Mouse (Mus musculus) spleen, adult 2 months (tissue): Measurements from ENCODE around the gene Kcnk16. TPM values are rescaled to one million over a fixed set of nuclear protein-coding genes. Genes with fewer than 3 reads are reported as not detected.
A peak's percentile ranks its signal among the peaks of the same experiment; 100 is the strongest.
"Not testable (repeated sequence)": the region's sequence is repeated elsewhere in the genome, so short reads cannot be mapped to it uniquely, and the experiment has no call there.

Experiments used
- DNase-seq, 2 experiments: peaks; one replicate each; pipeline versions ENCODE4 v3.0.0 to v3.0.0-alpha.2; 2012 to 2021; ENCODE audit warnings: low spot score in 2 of 2, low read depth in 1 of 2
- H3K27ac ChIP-seq: fragments of 200-500 bp; 2 replicates; pipeline ENCODE4 v1.5.1; 2012; ENCODE audit warnings: low read length, inconsistent platforms; ENCODE audit not compliant: insufficient read depth
- H3K27me3 ChIP-seq: fragments of 200-500 bp; 2 replicates; pipeline ENCODE4 v1.6.1; 2012; ENCODE audit warnings: mild to moderate bottlenecking, moderate library complexity, low read length, inconsistent platforms; ENCODE audit not compliant: control insufficient read depth, insufficient read depth
- H3K36me3 ChIP-seq: fragments of 200-500 bp; 2 replicates; pipeline ENCODE4 v1.6.1; 2012; ENCODE audit warnings: mild to moderate bottlenecking, low read length, inconsistent platforms; ENCODE audit not compliant: control insufficient read depth, insufficient read depth
- H3K4me1 ChIP-seq: fragments of 200-500 bp; 2 replicates; pipeline ENCODE4 v1.6.1; 2011; ENCODE audit warnings: inconsistent platforms; ENCODE audit not compliant: control insufficient read depth, insufficient read depth, insufficient read length
- H3K4me3 ChIP-seq: fragments of 200-500 bp; 2 replicates; pipeline ENCODE4 v1.5.1; 2011; ENCODE audit warnings: mild to moderate bottlenecking, inconsistent platforms; ENCODE audit not compliant: insufficient read depth, insufficient read length; ENCODE audit errors: extremely low read depth
- CTCF ChIP-seq: fragments of 200-500 bp; IDR thresholded peaks from 2 replicates; pipeline ENCODE4 v1.5.1; 2011; ENCODE audit warnings: mild to moderate bottlenecking, inconsistent platforms; ENCODE audit not compliant: insufficient read depth, insufficient read length, insufficient replicate concordance; ENCODE audit errors: extremely low read depth
- POLR2A ChIP-seq: fragments of 200-500 bp; IDR thresholded peaks from 2 replicates; pipeline ENCODE4 v1.6.1; 2011; ENCODE audit warnings: low read depth, low read length, inconsistent platforms
- WGBS: fragments of 180-500 bp; shearing (Covaris S2); methylation state at CpG from one replicate; pipeline ENCODE4 v1.1.7; 2018; 5-methylcytosine and 5-hydroxymethylcytosine counted together
- polyA plus RNA-seq: library from polyadenylated mRNA; depleted of rRNA; stranded (reverse); fragments of >200 nt; gene quantifications from 2 replicates; pipeline ENCODE4 v1.2.3, GENCODE M21; 2012; rRNA removed

The Kcnk16 gene
- not detected in 2 replicates for polyA plus RNA-seq

DNA sequence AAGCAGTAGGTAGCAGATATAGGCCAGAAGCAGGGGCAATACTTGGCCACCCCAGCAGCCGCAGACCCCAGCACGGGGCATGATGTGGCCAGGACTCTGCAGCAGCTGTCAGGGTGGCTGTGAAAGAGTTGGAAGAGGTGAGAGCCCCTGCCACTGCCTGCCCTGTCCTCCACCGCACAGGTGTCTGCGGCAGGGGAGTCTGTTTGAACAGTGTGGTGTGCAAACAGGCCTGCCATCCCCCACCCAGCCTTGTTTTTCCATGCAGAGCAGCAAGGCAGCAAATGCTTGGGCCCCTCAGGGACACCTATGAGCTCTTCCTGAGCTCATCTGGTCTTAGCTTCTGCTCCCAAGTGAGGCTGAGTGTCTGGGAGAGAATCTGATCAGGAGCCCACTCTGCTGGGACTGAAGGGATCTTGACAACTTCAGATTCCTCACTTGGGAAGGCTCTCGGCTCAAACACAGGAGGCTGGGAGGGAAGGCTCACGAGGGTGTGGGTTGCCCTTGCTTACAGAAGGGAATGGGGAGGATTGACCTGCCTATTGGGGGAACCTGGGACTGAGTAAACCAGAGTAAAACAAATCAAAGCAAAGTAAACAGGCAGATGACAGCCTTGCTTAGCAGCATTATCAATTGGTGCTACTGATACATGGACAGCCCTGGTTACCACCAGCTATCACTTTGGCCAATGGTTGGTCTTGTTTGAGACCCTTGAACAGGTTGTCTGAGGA is at the start of gene Kcnk16:
Gene Kcnk16 (minus strand): TSS at position 118 of the 728 bp plus-strand sequence.
- 83% methylated on average over 6 of the region's 6 CpGs for WGBS
- H3K27ac ChIP-seq, result no peak within 1 kb of the TSS

GRCm38 (mm10) chr14:20315137-20315536 is 46.1 kb upstream of the Kcnk16 start:
- Histone ChIP-seq H3K4me1 (no peaks in the 10 kb centered on the region), H3K27me3 (no peaks in the 10 kb centered on the region), H3K4me3 (no peak overlapping the region), H3K36me3 (peaks cover 16% of the 10 kb centered on the region), H3K27ac (no peak overlapping the region)
- no peak for TF ChIP-seq POLR2A
- no peak for TF ChIP-seq CTCF
- 84% methylated on average over 1 of the region's 1 CpGs for WGBS
- DNase-seq, result no peak

More for the DNA sequence above, at the start of gene Kcnk16:
- Histone ChIP-seq H3K36me3 (no peaks in the 10 kb centered on the region), H3K4me3 (no peak within 1 kb of the TSS), H3K4me1 (no peaks in the 10 kb centered on the region), H3K27me3 (no peaks in the 10 kb centered on the region)
- DNase-seq, result no peak
- TF ChIP-seq CTCF (no peak), POLR2A (no peak)

- H3K4me1 ChIP-seq, H3K27ac ChIP-seq, H3K27me3 ChIP-seq, DNase-seq, H3K4me3 ChIP-seq: not testable (repeated sequence)
- peaks cover 22% of the 10 kb centered on the region for H3K36me3 ChIP-seq
- WGBS, result 79% methylated on average over 2 of the region's 2 CpGs
Observed at GRCm38 (mm10) chr14:20305085-20305484, 36.1 kb upstream of the Kcnk16 start.

GRCm38 (mm10) chr14:20298131-20298530 is 29.1 kb upstream of the Kcnk16 start:
- peaks cover 2% of the 10 kb centered on the region; the same call in 1 of the 2 replicates for H3K4me1 ChIP-seq
- no peak for DNase-seq
- 0 out of 2 replicates have a peak, but pooled peaks cover 1% of the 10 kb centered on the region for H3K36me3 ChIP-seq
- TF ChIP-seq POLR2A (no peak), CTCF (no peak)
- 82% methylated on average over 3 of the region's 3 CpGs for WGBS
- H3K27me3 ChIP-seq, result no peaks in the 10 kb centered on the region
- no peak overlapping the region for H3K27ac ChIP-seq
- no peak overlapping the region for H3K4me3 ChIP-seq

- Histone ChIP-seq H3K27ac (no peak overlapping the region), H3K4me3 (no peak overlapping the region), H3K36me3 (0 out of 2 replicates have a peak, but pooled peaks cover 1% of the 10 kb centered on the region), H3K4me1 (peaks cover 2% of the 10 kb centered on the region; the same call in 1 of the 2 replicates), H3K27me3 (no peaks in the 10 kb centered on the region)
- 87% methylated on average over 3 of the region's 3 CpGs for WGBS
- DNase-seq, result no peak
- TF ChIP-seq POLR2A (no peak), CTCF (no peak)
Observed at GRCm38 (mm10) chr14:20297616-20298015, 28.6 kb upstream of the Kcnk16 start.

- 40% methylated on average over 8 of the region's 8 CpGs for WGBS
- no peak overlapping the region for H3K27ac ChIP-seq
- peaks cover 2% of the 10 kb centered on the region; the same call in 1 of the 2 replicates for H3K4me1 ChIP-seq
- no peak for TF ChIP-seq CTCF
- TF ChIP-seq POLR2A, result no peak
- DNase-seq, result no peak
- H3K4me3 ChIP-seq, result peak overlapping the region; percentile 63
- no peaks in the 10 kb centered on the region for H3K27me3 ChIP-seq
- H3K36me3 ChIP-seq, result no peaks in the 10 kb centered on the region
Observed at GRCm38 (mm10) chr14:20294947-20295346, 25.9 kb upstream of the Kcnk16 start.
